Mouse (Mus musculus) kidney, postnatal 0 days (tissue): ENCODE results near the gene Bloc1s4. TPM values are rescaled to one million over a fixed set of nuclear protein-coding genes. Genes with fewer than 3 reads are reported as not detected.

Experiments used
- ATAC-seq: fragments of 200-750 bp; cut with Nextera tagmentation; replicated peaks from 2 replicates; pipeline ENCODE4 v1.8.0; 2017; ENCODE audit warnings: low read depth, moderate number of reproducible peaks, moderate TSS enrichment, moderate library complexity; ENCODE audit not compliant: low FRiP score
- DNase-seq: peaks from one replicate; pipeline ENCODE4 v3.0.0-alpha.2; 2016; ENCODE audit warnings: low spot score
- H3K27ac ChIP-seq: fragments of 300-500 bp; sonication (generic); 2 replicates; pipeline ENCODE4 v1.5.1; 2014; ENCODE audit warnings: mild to moderate bottlenecking
- H3K27me3 ChIP-seq: fragments of 300-500 bp; sonication (generic); 2 replicates; pipeline ENCODE4 v1.6.1; 2014; ENCODE audit warnings: low read length, mixed read lengths; ENCODE audit not compliant: insufficient read depth
- H3K36me3 ChIP-seq: fragments of 300-500 bp; sonication (generic); 2 replicates; pipeline ENCODE4 v1.6.1; 2014; ENCODE audit warnings: low read length, mixed read lengths; ENCODE audit not compliant: insufficient read depth
- H3K4me1 ChIP-seq: fragments of 300-500 bp; sonication (generic); replicated peaks from 2 replicates; pipeline ENCODE4 v1.6.1; 2014; ENCODE audit warnings: antibody characterized with exemption, low read length, mixed read lengths; ENCODE audit not compliant: insufficient read depth
- H3K4me2 ChIP-seq: fragments of 300-500 bp; sonication (generic); 2 replicates; pipeline ENCODE4 v1.6.1; 2014; ENCODE audit warnings: mild to moderate bottlenecking, low read length, moderate library complexity, mixed read lengths
- H3K4me3 ChIP-seq: fragments of 300-500 bp; sonication (generic); replicated peaks from 2 replicates; pipeline ENCODE4 v1.5.1; 2014; ENCODE audit warnings: low read depth, low read length
- H3K9ac ChIP-seq: fragments of 300-500 bp; sonication (generic); 2 replicates; pipeline ENCODE4 v1.6.1; 2014; ENCODE audit warnings: low read depth, low read length
- H3K9me3 ChIP-seq: fragments of 300-500 bp; sonication (generic); replicated peaks from 2 replicates; pipeline ENCODE4 v1.6.1; 2016; ENCODE audit warnings: low read length, inconsistent platforms, mixed read lengths
- CTCF ChIP-seq: IDR thresholded peaks from 2 replicates; pipeline ENCODE4 v1.5.1; 2016; ENCODE audit warnings: antibody characterized with exemption, low read depth, mild to moderate bottlenecking, moderate library complexity
- WGBS: fragments of 180-500 bp; shearing (Covaris S2); extraction: QIAGEN DNeasy Blood & Tissue Kit; methylation state at CpG from one replicate; pipeline ENCODE4 v1.1.7; 2014; 5-methylcytosine and 5-hydroxymethylcytosine counted together
- polyA plus RNA-seq: library from polyadenylated mRNA; unstranded; fragments of >200 nt; fragmentation: Nextera tagmentation; extraction: Ambion mirVana; gene quantifications from 2 replicates; pipeline ENCODE4 v1.2.1, GENCODE M21; 2015

The Bloc1s4 gene
- polyA plus RNA-seq, 1 experiment from 2014 or later, result 33.7 TPM

DNA sequence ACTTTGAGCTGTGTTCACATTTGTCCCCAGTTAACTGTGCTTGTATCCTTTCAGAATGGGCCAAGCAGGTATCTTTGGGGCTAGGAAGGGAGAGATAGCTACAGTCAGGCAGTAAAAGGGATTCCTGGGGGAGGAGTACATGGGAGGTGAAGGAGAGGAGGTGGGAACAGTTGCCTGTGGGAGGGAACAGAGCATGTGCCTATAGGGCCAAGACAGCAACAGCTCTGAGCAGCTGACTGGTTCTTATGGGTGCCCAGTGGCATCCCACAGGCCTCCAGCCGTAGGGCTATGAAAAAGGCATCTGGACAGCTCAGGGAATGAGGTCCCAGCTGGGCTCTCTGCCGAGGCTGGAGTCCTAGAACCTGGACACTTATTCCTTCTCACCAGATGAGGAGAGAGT lies 31.6 kb downstream of the Bloc1s4 start:
- no peaks in the 10 kb centered on the region for H3K36me3 ChIP-seq
- ATAC-seq, result no peak
- WGBS, result 52% methylated on average over 2 of the region's 2 CpGs

DNA sequence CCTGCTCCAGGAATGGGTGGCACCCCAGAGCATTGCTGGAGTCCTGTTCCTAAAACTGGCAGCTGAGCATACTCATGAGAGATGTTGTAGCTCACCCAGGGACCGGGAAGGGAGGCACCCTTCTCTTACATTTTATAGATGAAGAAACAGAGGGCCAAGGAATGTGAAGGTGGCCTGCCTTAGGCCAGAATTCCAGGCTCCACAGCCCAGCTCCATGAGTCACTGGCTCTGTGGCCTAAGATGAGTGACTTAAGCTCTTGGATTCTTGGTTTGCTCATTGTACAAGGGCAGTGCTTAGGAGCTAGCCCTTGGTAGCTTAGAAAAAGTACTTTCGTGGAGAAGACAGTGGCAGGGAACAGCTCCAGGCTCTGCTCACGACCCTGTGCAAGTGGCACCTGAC lies 33.6 kb downstream of the Bloc1s4 start:
- ATAC-seq, result no peak
- Histone ChIP-seq H3K27ac (peak overlapping the region; percentile 31; the same call in 1 of the 2 replicates), H3K4me3 (no peak overlapping the region), H3K36me3 (no peaks in the 10 kb centered on the region), H3K9me3 (no peaks in the 10 kb centered on the region), H3K4me2 (no peak overlapping the region), H3K9ac (no peak overlapping the region), H3K4me1 (peaks cover 12% of the 10 kb centered on the region), H3K27me3 (no peaks in the 10 kb centered on the region)
- WGBS, result 46% methylated on average over 3 of the region's 3 CpGs
- no peak for TF ChIP-seq CTCF
- DNase-seq, result no peak

More for the DNA sequence above, 31.6 kb downstream of the Bloc1s4 start:
- Histone ChIP-seq H3K4me2 (no peak overlapping the region), H3K4me3 (no peak overlapping the region), H3K9ac (no peak overlapping the region), H3K9me3 (no peaks in the 10 kb centered on the region), H3K27me3 (no peaks in the 10 kb centered on the region), H3K27ac (no peak overlapping the region), H3K4me1 (peaks cover 12% of the 10 kb centered on the region)
- no peak for DNase-seq
- no peak for TF ChIP-seq CTCF

GRCm38 (mm10) chr5:36713693-36714092 lies 34.8 kb downstream of the Bloc1s4 start:
- no peak for DNase-seq

GRCm38 (mm10) chr5:36712553-36713534 lies 35.6 kb downstream of the Bloc1s4 start:
- peak; percentile 86 for DNase-seq
- Histone ChIP-seq H3K4me1 (peaks cover 12% of the 10 kb centered on the region), H3K9me3 (no peaks in the 10 kb centered on the region), H3K4me2 (peak overlapping the region; percentile 65), H3K27me3 (no peaks in the 10 kb centered on the region), H3K36me3 (no peaks in the 10 kb centered on the region), H3K27ac (peak overlapping the region; percentile 75), H3K9ac (peak overlapping the region; percentile 35; the same call in 1 of the 2 replicates), H3K4me3 (peak overlapping the region; percentile 26; the same call in 1 of the 2 replicates)
- TF ChIP-seq CTCF, result peak; percentile 30; the same call in 1 of the 2 replicates
- ATAC-seq, result peak; percentile 97
- 3% methylated on average over 31 of the region's 31 CpGs for WGBS

More at GRCm38 (mm10) chr5:36713693-36714092, 34.8 kb downstream of the Bloc1s4 start:
- Histone ChIP-seq H3K27ac (peak overlapping the region; percentile 75), H3K9me3 (no peaks in the 10 kb centered on the region), H3K4me1 (peaks cover 12% of the 10 kb centered on the region), H3K4me3 (no peak overlapping the region), H3K4me2 (peak overlapping the region; percentile 65; the same call in 1 of the 2 replicates), H3K36me3 (no peaks in the 10 kb centered on the region), H3K9ac (no peak overlapping the region), H3K27me3 (no peaks in the 10 kb centered on the region)
- TF ChIP-seq CTCF, result no peak
- WGBS, result 83% methylated on average over 6 of the region's 6 CpGs
- no peak for ATAC-seq

DNA sequence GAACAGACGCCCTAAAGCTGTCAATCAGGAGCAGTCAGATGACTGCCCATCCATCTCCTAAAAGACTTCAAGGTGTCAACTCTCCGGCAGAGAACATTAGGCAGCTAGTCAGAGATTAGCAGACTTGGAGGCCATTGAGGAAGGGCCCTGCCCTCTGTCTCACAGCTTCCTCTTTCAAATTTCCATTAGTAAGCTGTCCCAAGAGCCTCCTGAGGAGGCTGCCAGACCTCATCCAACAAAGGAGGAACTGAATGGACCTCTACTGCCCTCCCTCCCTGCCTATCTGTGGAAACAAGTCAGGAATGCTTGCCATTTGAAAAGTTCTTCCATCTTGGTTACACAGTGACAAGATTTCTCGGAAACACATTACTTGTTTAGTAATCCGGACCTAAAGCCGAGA lies 36.6 kb downstream of the Bloc1s4 start:
- Histone ChIP-seq H3K27me3 (no peaks in the 10 kb centered on the region), H3K4me2 (no peak overlapping the region), H3K36me3 (no peaks in the 10 kb centered on the region), H3K27ac (peak overlapping the region; percentile 75; the same call in 1 of the 2 replicates), H3K4me1 (peaks cover 12% of the 10 kb centered on the region), H3K9ac (no peak overlapping the region), H3K4me3 (no peak overlapping the region), H3K9me3 (no peaks in the 10 kb centered on the region)
- ATAC-seq (no peak), DNase-seq (peak; percentile 13)
- 61% methylated on average over 5 of the region's 5 CpGs for WGBS
- TF ChIP-seq CTCF, result no peak

DNA sequence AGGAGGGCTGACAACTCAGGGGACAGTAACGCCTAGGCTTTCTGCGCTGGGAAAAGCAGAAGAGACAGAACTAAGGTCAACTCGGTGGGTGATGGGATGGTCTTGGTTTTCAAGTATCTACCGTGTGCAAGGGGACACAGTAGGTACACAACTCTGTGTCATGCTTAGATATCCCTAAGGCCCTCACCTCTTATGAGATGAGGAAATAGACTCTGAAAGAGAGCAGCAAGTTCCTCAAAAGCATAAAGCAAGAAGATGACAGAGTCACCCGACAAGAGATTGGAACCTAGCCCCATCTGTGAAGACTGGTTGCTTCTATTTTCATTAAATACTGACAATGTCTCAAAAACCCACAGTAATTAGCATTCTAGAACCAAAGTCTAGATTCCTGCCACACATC lies 42.7 kb downstream of the Bloc1s4 start:
- H3K9ac ChIP-seq, result no peak overlapping the region
- DNase-seq (no peak), ATAC-seq (no peak)
- no peaks in the 10 kb centered on the region for H3K4me1 ChIP-seq
- no peak overlapping the region for H3K4me3 ChIP-seq
- H3K36me3 ChIP-seq, result no peaks in the 10 kb centered on the region
- no peaks in the 10 kb centered on the region for H3K9me3 ChIP-seq
- TF ChIP-seq CTCF, result no peak
- H3K4me2 ChIP-seq, result no peak overlapping the region
- no peaks in the 10 kb centered on the region for H3K27me3 ChIP-seq
- H3K27ac ChIP-seq, result no peak overlapping the region
- 88% methylated on average over 5 of the region's 5 CpGs for WGBS
